In the genomic region with DNA sequence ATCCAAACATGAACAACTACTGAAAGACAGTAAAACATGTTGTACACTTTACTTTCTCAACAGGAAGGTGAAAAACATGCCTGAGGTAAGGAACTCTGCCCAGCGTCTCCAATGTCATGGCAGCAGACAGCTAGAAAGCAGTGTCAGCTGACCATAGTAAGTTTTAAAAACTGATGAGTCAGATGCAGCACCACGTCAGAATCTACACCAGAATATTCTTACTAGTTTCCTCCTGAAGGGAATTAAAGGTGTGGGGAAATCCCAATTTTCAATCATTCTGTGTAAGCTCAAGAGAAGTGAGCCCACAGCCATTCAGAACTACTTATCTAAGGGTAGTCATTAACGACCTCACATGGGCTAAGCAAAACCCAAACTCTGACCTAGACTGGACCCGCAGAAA, we compare ENCODE assay signal across 8 mouse cellular contexts. TPM values are rescaled to one million over a fixed set of nuclear protein-coding genes. Genes with fewer than 3 reads are reported as not detected.
A peak's percentile ranks its signal among the peaks of the same experiment; 100 is the strongest.
DNase-seq lines count a peak whose midpoint lies in the region; ATAC-seq and TF ChIP-seq lines count a peak whose summit lies in the region.

No protein-coding gene starts in this region.

- 0 out of 2 replicates have a peak, but pooled peaks cover 7% of the 10 kb centered on the region for H3K36me3 ChIP-seq in kidney, embryonic 16.5 days (ENCODE audit: insufficient read depth, low read length)

- H3K9ac ChIP-seq in kidney, embryonic 16.5 days (replicated peaks; ENCODE audit: low read length): peak overlapping the region; percentile 72

- H3K27ac ChIP-seq in kidney, embryonic 16.5 days (ENCODE audit: low read length): no peak overlapping the region
- H3K27ac ChIP-seq in cortical plate, adult 2 months (ENCODE audit: insufficient read depth, low read length): no peak overlapping the region

- intact Hi-C loops in gastrocnemius, postnatal 36 days (cut with DNase I): no loop called here

- 12% methylated on average over 4 of the region's 4 CpGs for WGBS in kidney, embryonic 16.5 days

- no peaks in the 10 kb centered on the region for H3K27me3 ChIP-seq in kidney, embryonic 16.5 days (ENCODE audit: insufficient read depth, low read length)

- no peak for DNase-seq in kidney, postnatal 4 days
- peak; percentile 59 for DNase-seq in induced T-regulatory cell, adult 2 months (ENCODE audit: low read depth)
- peak; percentile 23 for DNase-seq in naive thymus-derived CD4-positive, alpha-beta T cell, adult 2 months (ENCODE audit: low read depth)
- no peak for DNase-seq in T-cell, adult 2 months (ENCODE audit: low spot score)
- DNase-seq in gastrocnemius, postnatal 36 days: no peak
- DNase-seq in frontal cortex, postnatal 25 days (ENCODE audit: low spot score in 2 of 2): no peak

- TF ChIP-seq CTCF in cortical plate, adult 2 months (IDR thresholded peaks at IDR 0.05; ENCODE audit: extremely low read depth, insufficient read depth, low read length): no peak

- H3K4me1 ChIP-seq in kidney, embryonic 16.5 days (ENCODE audit: insufficient read depth, low read length): peaks cover 11% of the 10 kb centered on the region
- H3K4me1 ChIP-seq in cortical plate, adult 2 months (ENCODE audit: control insufficient read depth, insufficient read depth, low read length): no peaks in the 10 kb centered on the region

- no peak for TF ChIP-seq POLR2A in cortical plate, adult 2 months (IDR thresholded peaks at IDR 0.05; ENCODE audit: extremely low read depth, insufficient read depth, low read length)

- H3K4me3 ChIP-seq in kidney, embryonic 16.5 days (ENCODE audit: low read length): peak overlapping the region; percentile 74
- peak overlapping the region; percentile 89; the same call in 1 of the 2 replicates for H3K4me3 ChIP-seq in cortical plate, adult 2 months (ENCODE audit: insufficient read depth, low read length)

- no peak for ATAC-seq in kidney, embryonic 16.5 days (ENCODE audit: low FRiP score, low TSS enrichment)

- H3K4me2 ChIP-seq in kidney, embryonic 16.5 days (replicated peaks; ENCODE audit: low read depth, low read length): peak overlapping the region; percentile 70

- H3K9me3 ChIP-seq in kidney, embryonic 16.5 days (ENCODE audit: low read length): 0 out of 2 replicates have a peak, but pooled peaks cover 4% of the 10 kb centered on the region

RNA-seq across cellular contexts. Expression of a gene that starts 1.1 kb away (rescaled TPM):
- 16.7 and 18.5 TPM in 2 replicates for polyA plus RNA-seq in kidney, embryonic 16.5 days (2015; fragmentation: Nextera tagmentation; extraction: Ambion mirVana)
- polyA plus RNA-seq in cortical plate, adult 2 months (2012; rRNA removed): 0.78 and 0.88 TPM in 2 replicates
- total RNA-seq in gastrocnemius, postnatal 36 days (2021): 1 to 10 TPM; 2.4 to 2.8 TPM

Comparison
In these comparisons a context has a peak if more than half of its experiments do, and no peak if none do; other contexts are left out.
1. DNase-seq: peak in induced T-regulatory cell, adult 2 months (single experiment) and naive thymus-derived CD4-positive, alpha-beta T cell, adult 2 months (single experiment); none in kidney, postnatal 4 days (0 of 2), T-cell, adult 2 months (single experiment), gastrocnemius, postnatal 36 days (0 of 2) and frontal cortex, postnatal 25 days (0 of 2).